Mouse (Mus musculus) cortical plate, adult 2 months (tissue): ENCODE results near the gene Fosl1.

ENCODE experiments used
- CTCF ChIP-seq: fragments of 200-500 bp; IDR thresholded peaks from 2 replicates; pipeline ENCODE4 v1.5.1; 2011; ENCODE audit warnings: mild to moderate bottlenecking, control low read depth, low read length; ENCODE audit not compliant: insufficient read depth; ENCODE audit errors: extremely low read depth
- POLR2A ChIP-seq: fragments of 200-500 bp; IDR thresholded peaks from 2 replicates; pipeline ENCODE4 v1.6.1; 2011; ENCODE audit warnings: mild to moderate bottlenecking, low read length, control low read depth; ENCODE audit not compliant: insufficient read depth; ENCODE audit errors: extremely low read depth

- no peak for TF ChIP-seq CTCF
- TF ChIP-seq POLR2A, result no peak
Observed at GRCm38 (mm10) chr19:5483386-5484359, 36.3 kb downstream of the Fosl1 start.
